Mouse (Mus musculus): Measurements from ENCODE around the gene Tcf15.

The Tcf15 gene

GRCm38 (mm10) chr2:152174861-152175260, 31.5 kb downstream of the Tcf15 start:
- no peak for DNase-seq (ENCODE audit: low spot score in 2 of 2)

- DNase-seq (ENCODE audit: low spot score in 2 of 2) = no peak
Measured at GRCm38 (mm10) chr2:152176659-152177058, 33.3 kb downstream of the Tcf15 start.

- DNase-seq (ENCODE audit: low spot score in 2 of 2) = no peak
Measured at GRCm38 (mm10) chr2:152177162-152177805, 33.9 kb downstream of the Tcf15 start.

- no peak for DNase-seq (ENCODE audit: low spot score in 2 of 2)
Measured at GRCm38 (mm10) chr2:152177806-152178170, 34.4 kb downstream of the Tcf15 start.

DNA sequence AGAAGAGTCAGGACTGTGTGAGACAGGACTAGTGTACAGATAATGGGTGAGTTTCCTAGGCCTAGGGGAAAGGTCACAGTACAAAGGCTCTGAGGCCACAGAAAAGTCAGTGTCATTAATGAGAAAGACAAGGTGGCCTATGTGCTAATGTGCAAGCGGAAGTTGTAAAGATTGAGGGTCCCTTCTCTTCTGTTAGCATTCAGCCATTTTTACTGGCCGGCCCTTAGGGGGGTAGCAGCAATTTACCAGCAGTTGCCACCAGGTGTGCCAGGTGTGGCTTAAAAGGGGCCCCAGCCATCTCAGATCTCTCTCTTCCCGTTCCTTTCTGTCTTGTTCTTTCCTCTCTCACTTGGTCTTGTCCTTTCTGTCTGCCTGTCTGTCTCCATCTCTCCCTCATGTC, 35.0 kb downstream of the Tcf15 start:
- no peak for DNase-seq (ENCODE audit: low spot score in 2 of 2)

DNA sequence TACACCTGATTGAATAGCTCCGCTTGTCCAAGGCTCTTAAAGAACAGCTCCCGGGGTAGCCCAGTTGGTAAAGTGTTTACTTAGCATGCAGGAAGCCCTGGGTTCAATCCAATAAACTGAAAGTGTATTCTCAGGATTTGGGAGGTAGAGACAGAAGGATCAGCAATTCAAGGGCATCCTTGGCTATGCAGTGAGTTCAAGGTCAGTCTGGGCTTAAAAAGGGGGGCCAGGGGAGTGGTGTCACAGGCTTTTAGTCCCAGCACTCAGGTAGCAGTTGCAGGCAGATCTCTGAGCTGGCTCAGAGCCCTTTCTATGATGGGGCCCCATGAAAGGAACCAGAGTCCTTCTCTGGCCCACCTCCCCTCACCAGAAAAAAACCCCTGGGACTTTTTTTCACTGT, 35.9 kb downstream of the Tcf15 start:
- no peak for DNase-seq (ENCODE audit: low spot score in 2 of 2)

DNA sequence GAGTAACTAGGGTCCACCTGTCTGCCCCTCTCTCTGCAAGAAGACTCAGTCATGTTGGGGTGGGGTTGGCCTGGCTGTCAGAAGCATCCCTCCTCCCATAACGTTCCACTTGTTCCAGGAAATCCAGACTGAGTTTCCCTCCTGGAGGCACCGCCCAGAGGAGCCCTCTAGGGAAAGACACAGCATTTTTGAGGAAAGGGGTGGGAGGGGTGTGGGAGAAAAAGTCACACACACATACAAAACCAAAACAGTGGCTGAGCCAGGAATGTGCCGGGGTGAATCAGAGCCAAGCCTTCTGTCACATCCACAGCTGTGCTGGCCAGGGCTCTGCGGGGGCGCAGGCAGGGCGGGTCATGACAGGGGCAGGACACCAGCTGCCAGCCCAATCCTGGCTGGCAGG, 37.0 kb downstream of the Tcf15 start:
- peak in 1 of 2 experiments; percentile 22 for DNase-seq (ENCODE audit: low spot score in 2 of 2)

DNA sequence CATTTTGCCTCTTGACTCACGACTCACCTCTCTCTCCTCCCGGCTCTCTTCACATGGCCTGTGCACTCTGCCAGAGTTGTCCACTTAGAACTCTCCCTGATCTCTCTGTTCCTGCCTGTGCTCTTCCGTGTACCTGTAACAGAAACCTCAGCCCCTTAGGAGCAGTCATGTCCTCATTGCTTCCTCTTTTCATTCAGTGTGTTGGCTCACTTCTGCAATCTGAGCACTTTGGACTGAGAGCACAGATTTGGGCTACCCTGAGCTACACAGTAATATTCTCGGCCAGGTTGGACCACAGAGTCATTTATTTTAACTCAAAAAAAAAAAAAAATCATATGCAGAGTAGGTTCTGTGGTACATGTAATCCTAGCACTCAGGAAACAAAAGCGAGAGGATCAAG, 43.8 kb downstream of the Tcf15 start:
- DNase-seq (ENCODE audit: low spot score in 2 of 2) = no peak

GRCm38 (mm10) chr2:152189213-152189612, 45.9 kb downstream of the Tcf15 start:
- DNase-seq (ENCODE audit: low spot score in 2 of 2) = no peak

- no peak for DNase-seq (ENCODE audit: low spot score in 2 of 2)
Measured at GRCm38 (mm10) chr2:152189640-152190039, 46.3 kb downstream of the Tcf15 start.

DNA sequence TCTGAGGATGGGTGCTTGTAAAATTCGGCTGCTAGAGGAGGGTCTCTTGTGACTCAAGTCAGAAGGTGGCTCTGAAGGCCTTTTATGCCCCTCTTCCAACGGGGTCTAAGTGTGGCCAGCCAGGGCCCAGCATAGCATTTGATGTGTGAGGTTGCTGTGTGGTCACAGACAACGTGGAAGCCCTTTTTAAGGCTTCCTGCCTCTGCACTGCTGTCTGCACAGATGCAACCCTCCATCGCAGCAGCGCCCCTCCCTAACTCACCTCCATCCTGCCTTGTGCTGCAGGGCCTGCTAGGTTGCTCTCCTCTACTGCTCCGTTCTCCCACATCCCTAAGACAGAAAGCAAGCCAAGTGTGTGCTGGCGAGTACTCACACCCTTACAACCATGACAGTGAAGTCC, 46.8 kb downstream of the Tcf15 start:
- DNase-seq (ENCODE audit: low spot score in 2 of 2) = no peak

DNA sequence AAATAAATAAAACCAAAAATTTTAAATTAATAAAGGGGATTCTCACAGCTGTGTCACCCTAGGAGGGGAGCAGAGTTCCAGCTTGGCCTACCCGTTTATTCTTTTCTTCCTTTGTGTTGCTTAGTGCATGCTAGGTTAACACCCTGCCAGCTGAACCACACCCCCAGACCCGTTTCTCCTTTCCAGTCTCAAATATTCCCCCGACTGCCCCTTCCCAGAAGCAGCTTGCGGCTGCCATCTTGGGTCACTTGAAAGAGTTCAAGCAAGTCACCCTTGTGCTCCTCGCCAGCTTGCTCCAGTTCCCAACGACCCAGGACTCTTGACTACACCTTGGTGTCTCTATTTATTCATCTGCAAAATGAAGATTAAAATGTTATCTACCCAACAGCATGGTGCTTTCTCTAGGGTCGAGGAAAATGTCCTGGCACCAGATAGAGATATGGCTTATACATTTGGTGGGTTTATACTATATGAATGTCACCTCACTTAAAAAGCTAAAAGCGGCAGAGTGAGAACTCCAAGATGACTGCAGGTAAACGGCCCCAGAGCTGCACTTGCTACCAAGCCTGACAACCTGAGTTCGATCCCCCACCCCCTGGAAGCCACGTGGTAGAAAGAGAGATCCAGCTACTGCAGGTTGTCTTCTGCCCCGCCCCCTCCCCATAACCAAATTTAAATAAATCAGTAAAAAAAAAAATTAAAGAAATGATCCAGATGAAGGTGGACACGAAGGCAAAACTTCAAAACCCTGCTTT, 49.4 kb downstream of the Tcf15 start:
- DNase-seq (ENCODE audit: low spot score in 2 of 2) = no peak

GRCm38 (mm10) chr2:152193346-152193710, 50.0 kb downstream of the Tcf15 start:
- no peak for DNase-seq (ENCODE audit: low spot score in 2 of 2)

GRCm38 (mm10) chr2:152194586-152194985, 51.2 kb downstream of the Tcf15 start:
- no peak for DNase-seq (ENCODE audit: low spot score in 2 of 2)

- DNase-seq (ENCODE audit: low spot score in 2 of 2) = no peak
Measured at GRCm38 (mm10) chr2:152196896-152197295, 53.5 kb downstream of the Tcf15 start.

- peak; percentile 24 to 55 for DNase-seq (ENCODE audit: low spot score in 2 of 2)
Measured at GRCm38 (mm10) chr2:152197301-152197712, 53.9 kb downstream of the Tcf15 start.

All from spleen, postnatal 10 days (tissue).